Mouse (Mus musculus) kidney, postnatal 25 days (tissue): ENCODE data around the gene Vwc2l.

Experiments
- DNase-seq, 2 experiments: peaks; one replicate each; pipeline ENCODE4 v3.0.0; 2021; ENCODE audit warnings: mixed read lengths in 2 of 2

Gene Vwc2l

GRCm38 (mm10) chr1:70913071-70913470 is 187.6 kb downstream of the Vwc2l start:
- DNase-seq: no peak

GRCm38 (mm10) chr1:70918173-70919036 is 192.9 kb downstream of the Vwc2l start:
- no peak for DNase-seq

GRCm38 (mm10) chr1:70933016-70933415 is 207.5 kb downstream of the Vwc2l start:
- DNase-seq: no peak
